Mouse (Mus musculus) left cerebral cortex, adult 9 months (tissue): ENCODE measurements at regions not wholly inside any gene's neighbourhood (a gene's known extent, or its start where the extent isn't known, plus 50 kb on each side); places are given as distances from the start of the nearest gene placed in this dataset.

Source experiments
- DNase-seq, 2 experiments: peaks; one replicate each; pipeline ENCODE4 v3.0.0; 2022; ENCODE audit warnings: low spot score in 2 of 2

GRCm38 (mm10) chr4:70952671-70953070 lies 417.9 kb upstream of the Megf9 start:
- peak in 1 of 2 experiments; percentile 56 for DNase-seq

GRCm38 (mm10) chr4:70940146-70940545 lies 405.4 kb upstream of the Megf9 start:
- DNase-seq: no peak

- no peak for DNase-seq
Observed at GRCm38 (mm10) chr4:70934140-70934539, 399.3 kb upstream of the Megf9 start.

GRCm38 (mm10) chr4:70921972-70922692 lies 387.3 kb upstream of the Megf9 start:
- no peak for DNase-seq

- DNase-seq: no peak
Observed at GRCm38 (mm10) chr4:70914566-70914965, 379.8 kb upstream of the Megf9 start.

GRCm38 (mm10) chr4:70906771-70907749 lies 372.3 kb upstream of the Megf9 start:
- no peak for DNase-seq
